Mouse (Mus musculus) neural tube, embryonic 11.5 days (tissue): ENCODE data around the gene Kifc5b. TPM values are rescaled to one million over a fixed set of nuclear protein-coding genes. Genes with fewer than 3 reads are reported as not detected.

ENCODE experiments used
- ATAC-seq: fragments of 200-750 bp; cut with Nextera tagmentation; 2 replicates; pipeline ENCODE4 v1.8.0; 2017; ENCODE audit warnings: moderate number of reproducible peaks, mild to moderate bottlenecking, moderate TSS enrichment, moderate library complexity; ENCODE audit not compliant: insufficient read depth, low FRiP score, low TSS enrichment
- DNase-seq: peaks from one replicate; pipeline ENCODE4 v3.0.0-alpha.2; 2015; ENCODE audit warnings: low spot score
- H3K27ac ChIP-seq: fragments of 300-500 bp; sonication (generic); 2 replicates; pipeline ENCODE4 v1.5.1; 2014; ENCODE audit warnings: low read depth, mild to moderate bottlenecking, low read length
- H3K27me3 ChIP-seq: fragments of 300-500 bp; sonication (generic); 2 replicates; pipeline ENCODE4 v1.6.1; 2014; ENCODE audit warnings: mild to moderate bottlenecking, low read length, mixed read lengths; ENCODE audit not compliant: control insufficient read depth, insufficient read depth
- H3K36me3 ChIP-seq: fragments of 300-500 bp; sonication (generic); 2 replicates; pipeline ENCODE4 v1.6.1; 2014; ENCODE audit warnings: mild to moderate bottlenecking, low read length, moderate library complexity, mixed read lengths; ENCODE audit not compliant: control insufficient read depth, insufficient read depth
- H3K4me1 ChIP-seq: fragments of 300-500 bp; sonication (generic); 2 replicates; pipeline ENCODE4 v1.6.1; 2014; ENCODE audit warnings: low read length, mixed read lengths; ENCODE audit not compliant: control insufficient read depth, insufficient read depth
- H3K4me2 ChIP-seq: fragments of 300-500 bp; sonication (generic); 2 replicates; pipeline ENCODE4 v1.6.1; 2014; ENCODE audit warnings: low read depth, mild to moderate bottlenecking, moderate library complexity
- H3K4me3 ChIP-seq: fragments of 300-500 bp; sonication (generic); 2 replicates; pipeline ENCODE4 v1.5.1; 2014; ENCODE audit warnings: low read depth, low read length
- H3K9ac ChIP-seq: fragments of 300-500 bp; sonication (generic); 2 replicates; pipeline ENCODE4 v1.6.1; 2014; ENCODE audit warnings: mild to moderate bottlenecking, low read length
- H3K9me3 ChIP-seq: fragments of 300-500 bp; sonication (generic); 2 replicates; pipeline ENCODE4 v1.6.1; 2016; ENCODE audit warnings: low read length; ENCODE audit not compliant: control insufficient read depth
- WGBS: fragments of 180-500 bp; shearing (Covaris S2); extraction: QIAGEN DNeasy Blood & Tissue Kit; methylation state at CpG from one replicate; pipeline ENCODE4 v1.1.7; 2014; 5-methylcytosine and 5-hydroxymethylcytosine counted together
- polyA plus RNA-seq: library from polyadenylated mRNA; unstranded; fragments of >200 nt; fragmentation: Nextera tagmentation; extraction: Ambion mirVana; gene quantifications from 2 replicates; pipeline ENCODE4 v1.2.1, GENCODE M21; 2014

The Kifc5b gene
- polyA plus RNA-seq: 5.6 and 5.8 TPM in 2 replicates

- Histone ChIP-seq H3K4me3 (peak within 1 kb of the TSS; percentile 63), H3K9me3 (no peaks in the 10 kb centered on the region), H3K4me1 (peaks cover 3% of the 10 kb centered on the region; the same call in 1 of the 2 replicates), H3K9ac (peak within 1 kb of the TSS; percentile 65), H3K36me3 (no peaks in the 10 kb centered on the region), H3K27me3 (no peaks in the 10 kb centered on the region), H3K27ac (peak within 1 kb of the TSS; percentile 27; the same call in 1 of the 2 replicates), H3K4me2 (peak within 1 kb of the TSS; percentile 59)
- WGBS: under 1% methylated on average over 69 of the region's 72 CpGs
- DNase-seq (peak; percentile 100), ATAC-seq (peak; percentile 96)
These were observed at the start of gene Kifc5b for GRCm38 (mm10) chr17:26916711-26917482. Gene Kifc5b (plus strand): TSS chr17:26917091.

GRCm38 (mm10) chr17:26868756-26869155 is 48.1 kb upstream of the Kifc5b start:
- Histone ChIP-seq H3K27ac (no peak overlapping the region), H3K4me3 (no peak overlapping the region)

GRCm38 (mm10) chr17:26872870-26873269 is 44.0 kb upstream of the Kifc5b start:
- Histone ChIP-seq H3K9ac (no peak overlapping the region), H3K4me2 (no peak overlapping the region), H3K4me1 (no peaks in the 10 kb centered on the region), H3K27me3 (no peaks in the 10 kb centered on the region), H3K36me3 (no peaks in the 10 kb centered on the region), H3K9me3 (no peaks in the 10 kb centered on the region), H3K27ac (no peak overlapping the region), H3K4me3 (no peak overlapping the region)
- WGBS: 72% methylated on average over 3 of the region's 3 CpGs
- DNase-seq: no peak
- ATAC-seq: no peak

More at GRCm38 (mm10) chr17:26868756-26869155, 48.1 kb upstream of the Kifc5b start:
- no peaks in the 10 kb centered on the region for H3K36me3 ChIP-seq
- no peaks in the 10 kb centered on the region for H3K4me1 ChIP-seq
- no peak for ATAC-seq
- H3K9ac ChIP-seq: no peak overlapping the region
- 38% methylated on average over 5 of the region's 5 CpGs for WGBS
- H3K27me3 ChIP-seq: no peaks in the 10 kb centered on the region
- H3K4me2 ChIP-seq: no peak overlapping the region
- DNase-seq: no peak
- no peaks in the 10 kb centered on the region for H3K9me3 ChIP-seq

- no peaks in the 10 kb centered on the region for H3K36me3 ChIP-seq
- H3K4me3 ChIP-seq: no peak overlapping the region
- no peak for DNase-seq
- ATAC-seq: no peak
- H3K27ac ChIP-seq: no peak overlapping the region
- no peaks in the 10 kb centered on the region for H3K4me1 ChIP-seq
- no peak overlapping the region for H3K9ac ChIP-seq
- 82% methylated on average over 8 of the region's 8 CpGs for WGBS
- no peak overlapping the region for H3K4me2 ChIP-seq
- no peaks in the 10 kb centered on the region for H3K27me3 ChIP-seq
- no peaks in the 10 kb centered on the region for H3K9me3 ChIP-seq
These were observed 43.4 kb upstream of the Kifc5b start for GRCm38 (mm10) chr17:26873502-26873901.

- Histone ChIP-seq H3K4me3 (no peak overlapping the region), H3K36me3 (no peaks in the 10 kb centered on the region), H3K27me3 (no peaks in the 10 kb centered on the region), H3K27ac (no peak overlapping the region), H3K4me1 (no peaks in the 10 kb centered on the region), H3K9ac (no peak overlapping the region), H3K4me2 (no peak overlapping the region), H3K9me3 (no peaks in the 10 kb centered on the region)
- no peak for ATAC-seq
- DNase-seq: no peak
- WGBS: 78% methylated on average over 11 of the region's 11 CpGs
These were observed 42.3 kb upstream of the Kifc5b start for GRCm38 (mm10) chr17:26874542-26874941.

GRCm38 (mm10) chr17:26877927-26878326 is 39.0 kb upstream of the Kifc5b start:
- no peak for DNase-seq
- Histone ChIP-seq H3K9ac (no peak overlapping the region), H3K4me3 (no peak overlapping the region), H3K27me3 (no peaks in the 10 kb centered on the region), H3K27ac (no peak overlapping the region), H3K9me3 (no peaks in the 10 kb centered on the region), H3K4me2 (no peak overlapping the region), H3K36me3 (no peaks in the 10 kb centered on the region), H3K4me1 (no peaks in the 10 kb centered on the region)
- no peak for ATAC-seq
- WGBS: 92% methylated on average over 7 of the region's 7 CpGs

GRCm38 (mm10) chr17:26879235-26879634 is 37.7 kb upstream of the Kifc5b start:
- Histone ChIP-seq H3K4me1 (no peaks in the 10 kb centered on the region), H3K27ac (no peak overlapping the region), H3K4me2 (no peak overlapping the region), H3K9ac (no peak overlapping the region), H3K4me3 (no peak overlapping the region), H3K36me3 (no peaks in the 10 kb centered on the region), H3K27me3 (no peaks in the 10 kb centered on the region), H3K9me3 (no peaks in the 10 kb centered on the region)
- ATAC-seq (no peak), DNase-seq (no peak)
- WGBS: 89% methylated on average over 6 of the region's 6 CpGs

GRCm38 (mm10) chr17:26882706-26883105 is 34.2 kb upstream of the Kifc5b start:
- no peaks in the 10 kb centered on the region for H3K9me3 ChIP-seq
- WGBS: 66% methylated on average over 1 of the region's 1 CpGs
- ATAC-seq: no peak
- no peak overlapping the region for H3K4me2 ChIP-seq
- H3K9ac ChIP-seq: no peak overlapping the region
- no peak overlapping the region for H3K27ac ChIP-seq
- no peaks in the 10 kb centered on the region for H3K27me3 ChIP-seq
- H3K4me1 ChIP-seq: no peaks in the 10 kb centered on the region
- no peaks in the 10 kb centered on the region for H3K36me3 ChIP-seq
- DNase-seq: no peak
- H3K4me3 ChIP-seq: no peak overlapping the region

- 73% methylated on average over 6 of the region's 6 CpGs for WGBS
These were observed 33.3 kb upstream of the Kifc5b start for GRCm38 (mm10) chr17:26883585-26883984.

More at GRCm38 (mm10) chr17:26883585-26883984, 33.3 kb upstream of the Kifc5b start:
- DNase-seq (no peak), ATAC-seq (no peak)
- H3K9ac ChIP-seq: no peak overlapping the region
- H3K27me3 ChIP-seq: no peaks in the 10 kb centered on the region
- H3K27ac ChIP-seq: no peak overlapping the region
- H3K36me3 ChIP-seq: no peaks in the 10 kb centered on the region
- no peaks in the 10 kb centered on the region for H3K9me3 ChIP-seq
- no peak overlapping the region for H3K4me3 ChIP-seq
- no peak overlapping the region for H3K4me2 ChIP-seq
- H3K4me1 ChIP-seq: no peaks in the 10 kb centered on the region
